Mouse (Mus musculus) intestine, embryonic 15.5 days (tissue): Measurements from ENCODE around the gene Eif1b. TPM values are rescaled to one million over a fixed set of nuclear protein-coding genes. Genes with fewer than 3 reads are reported as not detected.
"Not testable (repeated sequence)": the region's sequence is repeated elsewhere in the genome, so short reads cannot be mapped to it uniquely, and the experiment has no call there.

Source experiments
- ATAC-seq: fragments of 200-750 bp; cut with Nextera tagmentation; 2 replicates; pipeline ENCODE4 v1.8.0; 2017; ENCODE audit warnings: moderate TSS enrichment, moderate library complexity
- H3K27ac ChIP-seq: fragments of 300-500 bp; sonication (generic); 2 replicates; pipeline ENCODE4 v1.5.1; 2015; ENCODE audit warnings: mild to moderate bottlenecking, inconsistent platforms
- H3K27me3 ChIP-seq: fragments of 300-500 bp; sonication (generic); replicated peaks from 2 replicates; pipeline ENCODE4 v1.6.1; 2015; ENCODE audit warnings: inconsistent platforms
- H3K36me3 ChIP-seq: fragments of 300-500 bp; sonication (generic); 2 replicates; pipeline ENCODE4 v1.6.1; 2015; ENCODE audit warnings: inconsistent platforms
- H3K4me1 ChIP-seq: fragments of 300-500 bp; sonication (generic); replicated peaks from 2 replicates; pipeline ENCODE4 v1.6.1; 2015; ENCODE audit warnings: inconsistent platforms
- H3K4me2 ChIP-seq: fragments of 300-500 bp; sonication (generic); replicated peaks from 2 replicates; pipeline ENCODE4 v1.6.1; 2015; ENCODE audit warnings: mild to moderate bottlenecking, inconsistent platforms
- H3K4me3 ChIP-seq: fragments of 300-500 bp; sonication (generic); replicated peaks from 2 replicates; pipeline ENCODE4 v1.5.1; 2015; ENCODE audit warnings: inconsistent platforms
- H3K9ac ChIP-seq: fragments of 300-500 bp; sonication (generic); 2 replicates; pipeline ENCODE4 v1.6.1; 2015; ENCODE audit warnings: inconsistent platforms
- H3K9me3 ChIP-seq: fragments of 300-500 bp; sonication (generic); 2 replicates; pipeline ENCODE4 v1.6.1; 2016; ENCODE audit warnings: inconsistent platforms
- WGBS: fragments of 180-500 bp; shearing (Covaris S2); methylation state at CpG from one replicate; pipeline ENCODE4 v1.1.7; 2015; 5-methylcytosine and 5-hydroxymethylcytosine counted together
- polyA plus RNA-seq: library from polyadenylated mRNA; unstranded; fragments of >200 nt; fragmentation: Nextera tagmentation; extraction: Ambion mirVana; gene quantifications from 2 replicates; pipeline ENCODE4 v1.2.1, GENCODE M21; 2015

Eif1b gene
- polyA plus RNA-seq, 1 experiment from 2014 or later: 167 TPM

DNA sequence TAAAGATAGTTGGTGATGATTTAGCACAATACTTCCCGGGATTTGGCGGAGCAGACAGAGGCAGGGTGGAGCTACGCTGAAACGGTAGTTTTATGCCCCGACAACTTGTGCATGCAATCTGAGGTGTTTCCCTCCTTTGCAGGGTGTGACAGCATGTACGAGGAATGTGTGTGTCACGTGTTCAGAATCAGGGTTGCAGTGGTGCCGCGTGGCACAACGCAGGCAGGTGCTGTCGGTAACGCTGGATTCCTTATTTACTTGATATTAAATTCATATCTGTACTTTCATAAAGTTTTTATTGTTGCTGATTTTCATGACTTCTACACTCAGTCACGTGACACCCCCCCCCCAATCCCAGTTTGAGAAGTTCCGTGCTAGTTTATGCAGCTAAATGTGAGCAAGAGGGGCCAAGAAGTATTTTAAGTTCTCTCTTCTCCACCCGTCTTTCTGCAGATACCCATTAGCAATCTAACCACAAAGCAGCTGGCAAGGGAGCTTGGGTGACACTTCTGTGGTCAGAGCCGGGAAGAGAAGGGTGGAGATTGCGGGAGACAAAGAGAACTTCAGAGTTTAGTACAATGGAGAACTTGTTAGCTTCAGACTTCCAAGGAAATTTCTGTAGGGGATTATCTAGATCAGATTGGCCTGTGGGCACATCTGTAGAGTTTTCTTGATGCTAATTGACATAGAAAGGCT lies 36.9 kb downstream of the Eif1b start:
- H3K4me2 ChIP-seq: no peak overlapping the region
- H3K9me3 ChIP-seq: no peaks in the 10 kb centered on the region
- ATAC-seq: no peak
- H3K9ac ChIP-seq: no peak overlapping the region
- no peaks in the 10 kb centered on the region for H3K36me3 ChIP-seq
- 89% methylated on average over 17 of the region's 17 CpGs for WGBS
- H3K4me3 ChIP-seq: no peak overlapping the region
- H3K27ac ChIP-seq: no peak overlapping the region
- no peaks in the 10 kb centered on the region for H3K4me1 ChIP-seq
- H3K27me3 ChIP-seq: no peaks in the 10 kb centered on the region

DNA sequence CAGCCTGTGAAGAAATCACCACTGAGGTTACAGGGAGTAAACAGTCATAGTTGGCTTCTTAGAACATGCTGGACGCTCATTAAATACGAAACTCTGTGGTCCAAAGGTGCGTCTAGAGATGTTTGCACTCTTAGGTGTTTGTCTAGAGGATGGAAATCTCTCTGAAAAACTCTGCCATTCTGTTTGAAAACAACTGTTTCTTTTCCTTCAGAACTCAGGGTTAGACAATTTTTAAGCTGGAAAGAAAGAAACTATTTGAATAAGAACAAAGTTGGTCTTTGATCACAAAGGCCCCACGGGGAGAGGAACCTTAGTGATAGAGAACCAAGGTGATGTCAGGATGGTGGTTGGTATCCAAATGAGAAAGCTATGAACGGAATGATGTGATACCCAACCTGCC lies 38.4 kb downstream of the Eif1b start:
- Histone ChIP-seq H3K9ac (no peak overlapping the region), H3K27me3 (no peaks in the 10 kb centered on the region), H3K4me1 (no peaks in the 10 kb centered on the region), H3K36me3 (no peaks in the 10 kb centered on the region), H3K27ac (no peak overlapping the region), H3K4me3 (no peak overlapping the region), H3K4me2 (no peak overlapping the region), H3K9me3 (no peaks in the 10 kb centered on the region)
- 80% methylated on average over 5 of the region's 5 CpGs for WGBS
- no peak for ATAC-seq

DNA sequence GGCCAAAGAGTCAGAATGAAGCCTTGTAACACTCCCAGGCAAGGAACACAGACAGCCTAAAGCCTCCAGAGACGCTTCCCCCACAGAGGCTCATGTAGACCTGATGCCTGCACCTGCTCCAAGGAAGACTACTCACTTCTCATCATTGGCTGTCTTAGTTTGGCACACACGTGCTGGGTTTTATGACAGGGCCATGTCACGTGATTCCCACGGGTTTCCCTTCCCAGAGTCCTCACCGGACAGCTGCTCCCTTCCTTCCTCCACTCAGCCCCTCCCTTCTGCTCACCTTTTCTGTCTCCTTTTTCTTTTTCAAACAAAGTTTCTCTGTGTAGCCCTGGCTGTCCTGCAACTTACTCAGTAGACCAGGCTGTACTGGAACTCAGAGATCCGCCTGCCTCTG lies 40.0 kb downstream of the Eif1b start:
- 78% methylated on average over 6 of the region's 6 CpGs for WGBS
- H3K9ac ChIP-seq: no peak overlapping the region
- no peaks in the 10 kb centered on the region for H3K27me3 ChIP-seq
- no peak overlapping the region for H3K4me2 ChIP-seq
- no peak overlapping the region for H3K27ac ChIP-seq
- ATAC-seq: no peak
- no peaks in the 10 kb centered on the region for H3K4me1 ChIP-seq
- no peak overlapping the region for H3K4me3 ChIP-seq
- no peaks in the 10 kb centered on the region for H3K9me3 ChIP-seq
- H3K36me3 ChIP-seq: no peaks in the 10 kb centered on the region

DNA sequence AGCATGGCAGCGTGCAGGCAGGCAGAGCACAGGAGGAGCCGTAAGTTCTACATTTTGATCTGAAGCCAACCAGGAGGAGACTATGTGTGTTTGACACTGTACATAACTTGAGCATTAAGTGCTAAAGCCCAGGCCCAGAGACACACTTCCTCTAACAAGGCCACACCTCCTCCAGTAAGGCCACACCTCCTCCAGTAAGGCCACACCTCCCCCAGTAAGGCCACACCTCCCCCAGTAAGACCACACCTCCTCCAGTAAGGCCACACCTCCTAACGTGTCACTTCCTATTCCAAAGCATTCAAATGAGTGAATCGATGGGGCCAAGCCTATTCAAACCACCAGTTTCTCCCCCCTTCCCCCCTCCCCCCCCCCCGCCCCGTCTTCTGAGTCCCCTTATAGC lies 40.7 kb downstream of the Eif1b start:
- Histone ChIP-seq H3K27ac (no peak overlapping the region), H3K36me3 (no peaks in the 10 kb centered on the region), H3K27me3 (no peaks in the 10 kb centered on the region), H3K4me3 (no peak overlapping the region), H3K9ac (no peak overlapping the region), H3K4me1 (no peaks in the 10 kb centered on the region), H3K4me2 (no peak overlapping the region), H3K9me3 (no peaks in the 10 kb centered on the region)
- WGBS: 89% methylated on average over 6 of the region's 6 CpGs
- ATAC-seq: no peak

DNA sequence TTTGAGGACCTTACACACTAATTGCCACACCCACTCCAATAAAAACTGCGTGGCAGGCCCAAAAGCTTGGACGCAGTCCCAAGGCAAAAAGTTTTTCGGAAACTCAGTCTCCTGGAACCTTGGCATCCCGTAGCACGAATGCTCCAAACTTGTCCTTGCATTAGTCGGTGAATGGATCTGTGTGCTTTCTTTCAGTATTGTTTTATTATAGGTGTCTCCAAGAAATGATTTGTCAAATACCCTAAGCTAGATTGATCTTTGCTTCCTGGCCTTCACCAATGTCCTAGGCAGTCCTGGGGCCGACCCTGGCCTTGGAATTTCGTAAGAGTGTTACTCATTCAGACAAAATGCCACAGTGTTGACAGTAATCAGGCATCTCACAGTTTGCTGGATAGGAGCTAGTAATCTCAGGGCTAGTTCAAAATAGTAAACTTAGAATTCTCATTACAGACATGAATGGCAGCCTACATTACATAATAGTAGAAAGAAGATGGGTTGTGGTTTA lies 41.5 kb downstream of the Eif1b start:
- not testable (repeated sequence) for H3K4me1 ChIP-seq, H3K4me3 ChIP-seq, H3K27me3 ChIP-seq, H3K27ac ChIP-seq, H3K9me3 ChIP-seq, H3K36me3 ChIP-seq, ATAC-seq, H3K9ac ChIP-seq, H3K4me2 ChIP-seq
- 97% methylated on average over 8 of the region's 8 CpGs for WGBS

DNA sequence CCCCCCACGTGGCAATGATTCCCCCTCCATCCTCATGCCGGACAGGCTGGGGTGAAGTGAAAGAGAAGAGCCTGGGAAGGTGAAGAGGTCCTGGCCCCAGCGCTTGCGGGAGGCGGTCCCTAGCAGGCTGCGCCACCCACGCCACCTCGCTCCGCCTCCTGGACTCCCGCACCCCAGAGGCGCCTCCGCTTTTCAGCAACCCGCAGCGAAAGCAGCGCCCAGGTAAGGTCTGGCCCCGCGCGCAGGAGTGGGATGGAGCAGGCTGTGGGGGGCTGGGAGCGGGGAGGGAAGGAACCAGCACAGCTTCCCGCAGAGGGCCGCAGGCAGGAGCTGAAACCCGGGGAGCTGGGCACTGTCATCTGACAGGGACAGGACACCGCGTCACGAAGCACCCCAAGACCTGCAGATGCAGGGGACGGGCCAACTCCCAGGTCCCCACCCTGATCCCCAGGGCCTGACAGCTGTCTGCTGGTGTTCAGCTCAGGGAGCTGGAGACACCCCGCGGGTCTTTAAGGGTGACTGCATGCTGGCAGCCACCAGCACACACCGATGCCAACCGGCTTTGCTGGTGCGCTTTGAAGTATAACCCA lies 47.7 kb downstream of the Eif1b start, which contains the start of gene Entpd3:
Entpd3 (plus strand) TSS at position 157 of the 590 bp plus-strand sequence.
- Histone ChIP-seq H3K27me3 (peaks cover 10% of the 10 kb centered on the region), H3K9me3 (no peaks in the 10 kb centered on the region), H3K27ac (no peak within 1 kb of the TSS), H3K9ac (peak within 1 kb of the TSS; percentile 47), H3K4me2 (peak within 1 kb of the TSS; percentile 88), H3K4me3 (peak within 1 kb of the TSS; percentile 42), H3K4me1 (peaks cover 8% of the 10 kb centered on the region), H3K36me3 (no peaks in the 10 kb centered on the region)
- WGBS: 1% methylated on average over 31 of the region's 31 CpGs
- peak; percentile 82 for ATAC-seq

DNA sequence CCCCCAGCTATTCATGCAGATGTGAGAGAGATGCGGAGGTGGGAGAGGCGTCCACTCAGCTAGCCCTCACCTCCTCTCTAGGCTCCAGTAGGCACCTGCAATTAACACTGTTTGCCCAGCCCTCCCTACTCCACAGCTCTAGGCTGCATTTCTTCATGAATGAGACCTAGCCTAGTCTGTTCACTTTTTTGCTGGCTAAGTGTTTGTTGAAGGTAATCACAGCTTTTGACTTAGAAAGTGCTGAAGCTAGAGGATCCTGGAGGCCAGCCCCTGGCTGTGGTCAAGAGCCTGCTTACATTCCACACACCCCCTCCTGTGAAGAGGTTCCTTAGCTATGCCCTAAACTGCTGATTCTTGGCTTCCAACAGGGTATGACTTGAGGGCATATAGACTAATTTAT lies 49.4 kb downstream of the Eif1b start:
- Histone ChIP-seq H3K4me3 (no peak overlapping the region), H3K9me3 (no peaks in the 10 kb centered on the region), H3K27me3 (peaks cover 10% of the 10 kb centered on the region), H3K36me3 (no peaks in the 10 kb centered on the region), H3K4me2 (no peak overlapping the region), H3K4me1 (peaks cover 8% of the 10 kb centered on the region), H3K9ac (no peak overlapping the region), H3K27ac (no peak overlapping the region)
- WGBS: 20% methylated on average over 1 of the region's 2 CpGs
- ATAC-seq: no peak

DNA sequence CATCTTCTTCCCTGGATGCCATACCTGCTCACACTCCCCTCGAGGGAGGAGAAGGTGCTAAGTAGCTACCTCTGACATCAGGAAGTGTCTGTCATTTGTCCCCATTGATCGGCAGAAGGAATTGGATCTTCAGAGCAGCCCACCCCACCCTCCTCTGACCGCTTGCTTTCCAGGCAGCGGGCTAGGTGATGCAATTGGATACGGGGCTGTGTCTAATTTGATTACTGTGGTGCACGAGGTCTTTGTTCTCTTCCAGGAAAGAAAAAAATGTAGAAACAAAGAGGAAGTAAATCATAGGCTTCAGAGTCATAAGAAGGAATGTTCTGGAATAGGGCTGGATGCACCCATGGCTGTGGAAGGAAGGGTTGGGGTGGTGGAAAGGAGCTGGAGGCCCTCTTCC lies 50.2 kb downstream of the Eif1b start:
- peaks cover 10% of the 10 kb centered on the region for H3K27me3 ChIP-seq
- ATAC-seq: no peak
- no peak overlapping the region for H3K4me2 ChIP-seq
- H3K4me3 ChIP-seq: no peak overlapping the region
- H3K4me1 ChIP-seq: peaks cover 12% of the 10 kb centered on the region
- no peak overlapping the region for H3K9ac ChIP-seq
- H3K27ac ChIP-seq: no peak overlapping the region
- no peaks in the 10 kb centered on the region for H3K36me3 ChIP-seq
- WGBS: 24% methylated on average over 6 of the region's 6 CpGs
- H3K9me3 ChIP-seq: no peaks in the 10 kb centered on the region

Other genes starting within 250 kb of the Eif1b start
- gene Myrip, start 190.7 kb upstream of the Eif1b start, polyA plus RNA-seq: 0.89 and 1.3 TPM in 2 replicates
- gene Entpd3, start 47.6 kb downstream of the Eif1b start, polyA plus RNA-seq: 2.2 TPM in 2 replicates
- gene Rpl14, start 79.2 kb downstream of the Eif1b start, polyA plus RNA-seq: 818 and 905 TPM in 2 replicates